Mouse (Mus musculus) gastrocnemius, postnatal 36 days (tissue): Measurements from ENCODE around the gene Emid1. TPM values are rescaled to one million over a fixed set of nuclear protein-coding genes. Genes with fewer than 3 reads are reported as not detected.

Experiments used
- DNase-seq, 2 experiments: peaks; one replicate each; pipeline ENCODE4 v3.0.0; 2022
- intact Hi-C: fragments of 180-260 bp; cut with DNase I; formaldehyde crosslinking; loops from one replicate; pipeline ENCODE4 v1.15.1; 2025
- long read RNA-seq, 2 experiments: library from polyadenylated mRNA; stranded (forward); transcript quantifications; one replicate each; pipeline ENCODE4 v2.0.0; 2021
- total RNA-seq, 2 experiments: library from RNA; stranded (reverse); gene quantifications; 2 replicates each; pipeline ENCODE4 v1.2.3; 2021

The Emid1 gene
- total RNA-seq: 10 to 100 TPM; 11.7 to 17.6 TPM
- long read RNA-seq, experiment 1, partial matches to known transcripts: 1 of 30 reads
- long read RNA-seq, experiment 1, other reads (novel, unspliced or antisense): 28 of 30 reads
- long read RNA-seq, experiment 2, partial matches to known transcripts: 1 of 25 reads
- long read RNA-seq, experiment 2, other reads (novel, unspliced or antisense): 24 of 25 reads

DNA sequence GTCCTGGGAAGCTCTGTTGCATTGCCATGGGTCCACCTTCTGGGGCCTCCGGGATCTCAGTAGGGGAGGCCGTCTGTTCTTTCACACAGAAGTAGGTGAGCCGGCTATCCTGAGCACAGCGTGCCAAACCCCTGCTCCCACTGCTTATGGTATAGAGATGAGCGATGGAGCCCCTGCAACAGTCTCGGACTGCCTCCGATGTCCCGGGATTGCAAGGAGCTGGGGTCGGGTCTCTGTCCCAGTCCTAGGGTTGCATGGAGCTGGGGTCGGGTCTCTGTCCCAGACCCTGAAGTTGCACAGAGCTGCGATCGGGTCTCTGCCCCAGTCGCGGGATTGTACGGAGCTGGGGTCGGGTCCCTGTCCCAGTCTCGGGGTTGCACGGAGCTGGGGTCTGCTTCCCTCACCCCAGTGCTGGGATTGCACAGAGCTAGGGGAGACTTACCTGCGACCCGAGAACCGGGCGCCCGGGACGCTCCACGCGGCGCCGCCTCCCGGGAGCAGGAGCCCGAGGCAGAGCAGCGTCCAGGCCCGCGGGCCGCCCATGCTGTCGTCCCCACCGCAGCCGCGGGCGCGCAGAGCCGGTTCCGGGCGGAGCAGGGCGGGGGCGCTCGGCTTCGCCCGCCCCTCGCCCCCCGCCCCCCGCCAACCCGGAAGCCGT, at the start of gene Emid1:
Emid1 (minus strand) TSS at position 578 of the 658 bp plus-strand sequence.
- no peak for DNase-seq
- intact Hi-C loops: no loop called here

DNA sequence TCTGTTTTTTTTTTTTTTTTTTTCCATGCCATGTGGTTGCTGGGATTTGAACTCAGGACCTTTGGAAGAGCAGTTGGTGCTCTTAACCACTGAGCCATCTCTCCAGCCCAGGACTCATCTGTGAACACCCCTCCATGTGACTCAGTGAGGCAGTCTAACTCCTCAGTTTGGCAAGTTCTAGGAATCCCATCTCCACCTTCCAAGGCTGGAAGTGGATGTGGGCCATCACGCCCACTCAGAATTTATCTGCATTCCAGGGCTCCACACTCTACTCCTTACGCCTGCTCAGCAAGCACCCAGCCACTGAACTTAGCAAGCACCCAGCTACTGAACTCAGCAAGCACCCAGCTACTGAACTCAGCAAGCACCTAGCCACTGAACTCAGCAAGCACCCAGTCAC, 47.8 kb upstream of the Emid1 start:
- DNase-seq: no peak

GRCm38 (mm10) chr11:5197068-5197467, 45.0 kb upstream of the Emid1 start:
- DNase-seq: no peak
- intact Hi-C loops: loop anchor here (5.0 kb wide), 1 partner anchor 45 kb away; no protein-coding TSS in a partner anchor

More for the DNA sequence above, 47.8 kb upstream of the Emid1 start:
- intact Hi-C loops: loop anchor here (5.0 kb wide), 1 partner anchor 42 kb away; no protein-coding TSS in a partner anchor

DNA sequence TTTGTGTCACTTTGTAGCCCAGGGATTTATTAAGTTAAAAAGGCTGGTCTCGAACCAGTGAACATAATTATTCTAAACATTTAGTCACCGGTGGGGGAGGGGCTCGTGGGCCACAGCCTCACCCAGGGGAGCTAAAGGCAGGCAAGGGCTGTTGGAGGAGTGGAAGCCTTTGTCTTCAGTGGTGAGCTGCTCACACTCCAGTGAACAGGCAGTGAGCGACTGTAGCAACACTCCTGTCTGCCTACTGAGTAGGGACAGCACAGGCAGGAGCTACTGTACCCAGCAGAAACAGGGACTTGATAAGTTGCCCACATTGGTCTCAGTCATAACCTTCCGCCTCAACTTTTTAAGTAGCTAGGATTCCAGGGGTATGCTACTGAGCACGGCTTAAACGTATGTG, 44.5 kb upstream of the Emid1 start:
- DNase-seq: no peak
- intact Hi-C loops: loop anchor here (5.0 kb wide), 1 partner anchor 46 kb away; no protein-coding TSS in a partner anchor

- DNase-seq: no peak
- intact Hi-C loops: loop anchor here (5.0 kb wide), 1 partner anchor 64 kb away; no protein-coding TSS in a partner anchor
These were observed 41.5 kb upstream of the Emid1 start for GRCm38 (mm10) chr11:5193576-5193881.

- DNase-seq: no peak
- intact Hi-C loops: loop anchor here (5.0 kb wide), 1 partner anchor 64 kb away; no protein-coding TSS in a partner anchor
These were observed 41.0 kb upstream of the Emid1 start for GRCm38 (mm10) chr11:5192840-5193575.

DNA sequence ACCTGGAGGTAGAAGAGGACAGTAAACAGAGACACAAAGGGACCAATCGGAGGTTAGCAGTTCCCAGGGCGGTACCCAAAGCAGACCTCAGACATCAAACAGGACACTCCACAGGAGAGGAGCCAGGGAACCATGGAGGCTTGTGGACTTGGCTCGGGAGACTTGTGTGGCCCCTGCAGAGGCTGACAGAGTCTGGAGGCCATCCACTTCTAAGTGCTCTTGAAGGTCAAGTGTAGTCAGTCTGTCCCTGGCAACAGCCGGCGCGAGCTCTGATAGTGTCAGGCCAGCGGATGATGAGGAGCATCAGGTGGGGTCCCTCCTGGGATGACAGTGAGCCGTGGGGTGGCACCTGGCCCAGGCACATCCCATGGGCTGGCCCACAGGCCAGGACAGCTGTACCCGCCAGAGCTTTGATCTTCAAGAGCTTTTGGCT, 40.0 kb upstream of the Emid1 start:
- peak; percentile 71 to 76 for DNase-seq
- intact Hi-C loops: loop anchor here (5.0 kb wide), 1 partner anchor 65 kb away; no protein-coding TSS in a partner anchor

DNA sequence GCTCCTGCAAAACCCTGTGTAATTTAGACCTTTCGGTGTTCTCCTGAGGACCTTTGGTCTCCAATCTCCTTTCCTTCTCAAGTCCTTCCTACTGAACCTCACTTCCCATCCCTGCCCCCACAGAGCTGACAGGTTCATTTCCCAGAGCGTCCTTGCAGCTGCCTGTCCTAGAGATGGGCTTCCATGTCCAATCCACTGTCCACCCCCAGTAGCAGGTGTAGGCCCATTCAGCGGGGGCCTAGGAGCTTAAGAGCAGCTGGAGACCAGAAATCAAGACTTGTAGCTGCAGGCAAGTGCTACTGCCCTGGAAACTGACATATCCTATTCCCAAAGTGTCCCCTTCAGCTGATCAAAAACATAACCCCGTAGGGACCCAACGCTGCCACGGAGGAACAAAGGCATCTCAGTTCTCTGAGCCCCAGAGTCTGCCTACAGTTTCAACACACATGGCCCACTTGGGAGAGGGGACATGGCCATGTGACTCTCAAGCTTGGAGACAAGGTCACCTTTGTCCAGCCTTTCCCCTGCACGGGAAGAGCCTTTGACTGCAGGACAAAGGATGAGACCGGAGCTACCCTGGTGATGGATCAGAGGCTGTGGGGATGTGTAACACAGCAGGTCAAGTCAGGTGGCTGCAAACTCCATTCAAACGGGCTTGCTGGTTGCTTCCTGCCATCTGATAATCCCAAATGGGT, 37.3 kb upstream of the Emid1 start:
- no peak for DNase-seq
- intact Hi-C loops: no loop called here

DNA sequence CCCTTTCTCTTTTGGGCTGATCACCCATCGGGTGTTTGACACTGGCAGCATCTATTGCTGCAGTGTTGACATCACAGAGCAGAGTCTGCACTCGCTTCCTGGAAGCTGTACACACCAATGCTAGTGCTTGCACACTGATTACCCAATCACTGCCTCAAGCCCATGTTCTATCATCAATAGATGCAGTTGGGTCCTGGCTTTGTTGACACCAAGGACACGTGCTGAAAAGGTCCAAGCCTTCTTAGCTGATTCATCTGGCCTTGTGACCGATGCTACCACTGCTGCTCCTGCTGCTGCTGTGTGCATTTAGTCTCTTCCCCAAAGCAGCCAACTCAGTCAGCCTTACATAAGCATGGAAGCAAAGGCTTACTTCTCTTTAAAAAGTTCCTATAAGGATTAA, 36.1 kb upstream of the Emid1 start:
- intact Hi-C loops: no loop called here
- no peak for DNase-seq

GRCm38 (mm10) chr11:5184832-5185231, 32.8 kb upstream of the Emid1 start:
- no peak for DNase-seq
- intact Hi-C loops: loop anchor here (5.0 kb wide), 2 partner anchors 57 to 77 kb away; partner anchors contain the start of gene Kremen1

GRCm38 (mm10) chr11:5184250-5184649, 32.2 kb upstream of the Emid1 start:
- no peak for DNase-seq
- intact Hi-C loops: loop anchor here (5.0 kb wide), 2 partner anchors 58 to 78 kb away; partner anchors contain the start of gene Kremen1

GRCm38 (mm10) chr11:5182870-5183269, 30.8 kb upstream of the Emid1 start:
- intact Hi-C loops: loop anchor here (5.0 kb wide), 2 partner anchors 59 to 79 kb away; partner anchors contain the start of gene Kremen1
- no peak for DNase-seq

GRCm38 (mm10) chr11:5181850-5182404, 29.9 kb upstream of the Emid1 start:
- intact Hi-C loops: loop anchor here (5.0 kb wide), 2 partner anchors 60 to 80 kb away; partner anchors contain the start of gene Kremen1
- peak; percentile 79 to 81 for DNase-seq

DNA sequence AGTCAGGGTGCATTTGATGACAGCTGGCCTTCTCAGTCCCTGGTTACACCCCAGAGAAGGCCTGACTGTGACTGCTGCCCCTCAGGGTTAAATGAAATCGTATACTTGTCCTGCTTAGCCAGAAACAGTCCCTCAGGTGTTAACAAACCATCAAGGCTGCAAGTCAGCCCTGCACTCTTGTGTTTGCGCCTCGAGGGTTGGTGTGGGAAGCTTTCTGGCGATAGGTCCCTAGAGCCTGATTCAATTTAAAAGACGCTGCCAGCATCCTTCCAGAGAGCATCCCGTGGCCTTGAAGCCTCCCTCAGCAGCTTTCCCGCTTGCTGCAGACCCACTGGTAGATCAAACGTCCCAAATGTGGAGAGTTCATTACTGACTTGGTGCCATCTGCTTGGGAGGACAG, 27.3 kb upstream of the Emid1 start:
- intact Hi-C loops: loop anchor here (5.0 kb wide), 2 partner anchors 103 to 293 kb away; no protein-coding TSS in a partner anchor
- no peak for DNase-seq

GRCm38 (mm10) chr11:5177171-5177570, 25.1 kb upstream of the Emid1 start:
- no peak for DNase-seq
- intact Hi-C loops: loop anchor here (5.0 kb wide), 2 partner anchors 105 to 295 kb away; no protein-coding TSS in a partner anchor

- intact Hi-C loops: loop anchor here (5.0 kb wide), 2 partner anchors 106 to 296 kb away; no protein-coding TSS in a partner anchor
- no peak for DNase-seq
These were observed 24.6 kb upstream of the Emid1 start for GRCm38 (mm10) chr11:5176685-5177084.

DNA sequence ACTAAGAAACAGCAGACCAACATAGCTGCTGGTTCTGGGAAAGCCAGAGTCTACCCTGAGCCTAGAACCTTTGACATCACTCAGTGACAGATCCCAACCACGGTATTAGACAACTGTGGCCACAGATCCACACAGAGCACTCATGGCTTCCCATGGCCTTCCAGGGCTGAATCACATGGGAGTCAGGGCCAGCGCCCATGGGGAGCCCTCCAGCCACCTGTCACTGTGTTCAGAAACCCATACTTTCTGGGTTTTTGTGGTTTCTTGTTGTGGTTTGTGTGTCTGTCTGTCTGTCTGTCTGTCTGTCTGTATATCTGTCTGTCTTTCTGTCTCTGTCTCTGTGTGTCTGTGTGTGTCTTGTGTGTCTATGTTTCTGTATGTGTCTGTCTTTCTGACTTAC, 23.8 kb upstream of the Emid1 start:
- DNase-seq: no peak
- intact Hi-C loops: loop anchor here (5.0 kb wide), 2 partner anchors 106 to 296 kb away; no protein-coding TSS in a partner anchor

DNA sequence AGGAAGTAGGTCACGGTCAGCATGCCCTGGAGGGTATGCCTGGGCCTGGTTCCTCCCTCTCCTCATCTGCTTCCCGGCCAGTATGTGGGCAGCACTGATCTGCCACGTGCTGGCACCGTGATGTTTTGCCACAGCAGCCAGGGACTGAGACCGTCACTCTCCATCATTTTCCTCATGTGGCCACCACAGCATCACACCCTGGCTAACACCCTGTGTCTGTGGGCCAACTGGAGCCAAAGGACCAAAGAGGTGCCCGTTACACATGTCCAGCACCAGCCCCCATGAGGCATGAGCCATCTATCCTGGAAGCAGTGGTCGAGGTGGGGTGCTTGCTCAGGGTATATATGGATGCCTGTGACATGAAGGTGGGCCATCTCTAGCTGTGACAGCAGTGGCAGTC, 23.1 kb upstream of the Emid1 start:
- DNase-seq: no peak
- intact Hi-C loops: loop anchor here (5.0 kb wide), 2 partner anchors 107 to 297 kb away; no protein-coding TSS in a partner anchor

DNA sequence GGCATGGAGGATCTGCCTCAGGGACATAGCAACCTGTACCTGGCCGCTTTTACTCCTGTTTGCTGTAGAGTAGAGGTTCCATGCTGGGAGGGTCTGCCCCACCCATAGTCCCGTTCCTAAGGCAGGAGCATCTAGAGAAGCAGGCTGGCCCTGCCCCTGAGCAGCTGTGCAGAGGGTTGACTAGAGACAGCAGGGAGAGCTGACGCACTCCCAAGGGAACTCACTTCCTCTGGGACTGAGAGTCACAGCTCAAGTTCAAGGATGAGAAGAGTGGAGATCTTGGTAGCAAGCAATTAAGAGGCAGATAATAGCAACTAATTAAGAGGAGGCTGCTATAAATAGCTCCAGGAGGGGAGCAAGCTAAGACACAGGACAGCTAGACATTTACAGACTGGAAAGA, 20.8 kb upstream of the Emid1 start:
- no peak for DNase-seq

GRCm38 (mm10) chr11:5167311-5167710, 15.3 kb upstream of the Emid1 start:
- intact Hi-C loops: no loop called here
- no peak for DNase-seq

More for the DNA sequence above, 20.8 kb upstream of the Emid1 start:
- intact Hi-C loops: no loop called here
